Mouse (Mus musculus): Measurements from ENCODE around the gene Rasgrf2. TPM values are rescaled to one million over a fixed set of nuclear protein-coding genes. Genes with fewer than 3 reads are reported as not detected.

The Rasgrf2 gene
- polyA plus RNA-seq, 1 experiment from 2014 or later = not detected

DNA sequence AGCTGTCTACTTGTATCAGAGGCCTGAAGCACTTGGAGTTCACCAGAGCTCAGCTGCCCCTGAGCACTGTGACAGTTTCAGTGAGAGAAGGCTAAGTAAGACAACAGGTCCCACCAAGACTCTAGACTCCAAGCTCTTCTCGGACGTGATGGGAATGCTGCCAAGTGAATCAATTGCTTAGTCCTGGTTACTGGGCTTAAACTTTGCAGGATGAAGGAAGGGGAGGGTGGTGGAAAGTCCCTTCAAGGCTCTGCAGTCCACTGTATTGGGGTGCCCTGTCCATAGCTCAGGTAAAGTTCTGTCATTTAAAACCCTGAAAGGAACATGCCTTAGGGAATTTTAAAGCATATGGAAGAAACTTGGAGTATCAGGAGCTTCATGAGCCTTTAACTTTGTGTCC lies 104.8 kb downstream of the Rasgrf2 start:
- H3K27me3 ChIP-seq (ENCODE audit: poor library complexity, severe bottlenecking) = no peaks in the 10 kb centered on the region
- no peaks in the 10 kb centered on the region for H3K36me3 ChIP-seq (replicated peaks)
- H3K4me1 ChIP-seq = no peaks in the 10 kb centered on the region
- no peak overlapping the region for H3K27ac ChIP-seq
- WGBS = 90% methylated on average over 2 of the region's 2 CpGs
- H3K9me3 ChIP-seq = no peaks in the 10 kb centered on the region
- no peak overlapping the region for H3K4me3 ChIP-seq
- no peak for DNase-seq (ENCODE audit: extremely low spot score, low spot score)

- no peaks in the 10 kb centered on the region for H3K4me1 ChIP-seq
- DNase-seq (ENCODE audit: extremely low spot score, low spot score) = no peak
- no peak overlapping the region for H3K27ac ChIP-seq
- H3K27me3 ChIP-seq (ENCODE audit: poor library complexity, severe bottlenecking) = no peaks in the 10 kb centered on the region
- H3K9me3 ChIP-seq = no peaks in the 10 kb centered on the region
- no peaks in the 10 kb centered on the region for H3K36me3 ChIP-seq (replicated peaks)
- 91% methylated on average over 3 of the region's 3 CpGs for WGBS
- H3K4me3 ChIP-seq = no peak overlapping the region
Observed at GRCm38 (mm10) chr13:92025124-92025523, 106.3 kb downstream of the Rasgrf2 start.

DNA sequence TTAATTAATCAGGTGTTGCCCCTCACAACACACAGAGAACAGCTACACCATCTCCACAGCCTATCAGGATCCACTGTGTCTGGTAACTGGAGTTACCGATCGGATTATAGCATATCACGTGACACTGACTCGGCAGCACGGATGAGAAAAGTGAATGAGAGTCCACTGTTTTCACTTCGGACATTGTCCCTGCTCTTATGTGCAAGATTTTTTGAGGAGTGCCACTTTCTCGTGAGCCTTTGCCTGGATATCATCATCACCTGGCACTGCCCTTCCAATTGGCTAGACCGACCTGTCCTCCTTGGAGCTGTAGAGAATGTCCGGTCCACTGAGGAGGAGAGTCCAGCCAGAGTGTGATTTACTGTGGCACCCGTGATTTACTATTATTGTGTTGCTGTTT lies 109.3 kb downstream of the Rasgrf2 start:
- no peaks in the 10 kb centered on the region for H3K27me3 ChIP-seq (ENCODE audit: poor library complexity, severe bottlenecking)
- no peak for DNase-seq (ENCODE audit: extremely low spot score, low spot score)
- no peaks in the 10 kb centered on the region for H3K36me3 ChIP-seq (replicated peaks)
- H3K27ac ChIP-seq = no peak overlapping the region
- no peaks in the 10 kb centered on the region for H3K4me1 ChIP-seq
- no peak overlapping the region for H3K4me3 ChIP-seq
- 91% methylated on average over 10 of the region's 10 CpGs for WGBS
- no peaks in the 10 kb centered on the region for H3K9me3 ChIP-seq

DNA sequence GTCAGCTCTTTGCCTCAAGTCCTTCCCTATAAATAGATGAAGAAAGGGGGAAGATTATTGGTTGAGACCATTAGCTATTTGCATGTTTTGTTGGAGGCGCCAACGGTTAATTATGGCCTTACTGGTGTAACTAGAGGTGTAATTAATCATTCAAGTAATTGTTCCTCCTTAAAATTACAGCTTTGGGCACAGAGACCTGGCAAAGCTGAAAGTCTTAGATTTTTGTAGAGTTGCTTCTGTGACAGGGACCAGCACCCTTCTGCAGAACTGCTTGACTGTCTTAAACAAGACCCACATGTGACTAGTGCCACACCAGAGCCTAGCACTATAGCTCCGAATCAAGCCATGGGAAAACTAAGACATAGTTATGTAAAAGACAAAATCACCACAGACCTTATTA lies 134.5 kb downstream of the Rasgrf2 start:
- WGBS = 89% methylated on average over 3 of the region's 3 CpGs
- Histone ChIP-seq H3K4me3 (no peak overlapping the region), H3K27me3 (ENCODE audit: poor library complexity, severe bottlenecking) (no peaks in the 10 kb centered on the region), H3K4me1 (no peaks in the 10 kb centered on the region), H3K36me3 (replicated peaks) (no peaks in the 10 kb centered on the region), H3K27ac (no peak overlapping the region), H3K9me3 (no peaks in the 10 kb centered on the region)
- DNase-seq (ENCODE audit: extremely low spot score, low spot score) = no peak

DNA sequence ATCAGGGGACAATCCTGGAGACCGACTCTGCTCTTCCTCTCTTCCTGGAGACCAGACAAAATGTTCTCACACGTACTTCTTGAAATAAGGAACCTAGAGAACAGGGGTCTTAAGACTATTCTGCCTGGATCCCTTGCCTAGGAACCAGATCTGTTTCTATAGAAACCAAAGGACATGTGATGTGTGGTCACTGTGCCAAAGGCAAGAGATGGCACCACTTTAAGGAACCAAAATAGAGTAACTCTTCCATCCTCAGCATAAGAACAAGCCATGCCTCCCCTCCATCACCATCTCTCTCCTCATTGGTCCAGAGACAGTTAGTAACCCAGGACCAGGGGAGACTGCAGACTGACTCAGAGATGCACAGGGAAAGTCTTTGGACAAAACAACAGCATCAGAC lies 140.0 kb downstream of the Rasgrf2 start:
- Histone ChIP-seq H3K36me3 (replicated peaks) (no peaks in the 10 kb centered on the region), H3K9me3 (no peaks in the 10 kb centered on the region), H3K27ac (no peak overlapping the region), H3K27me3 (ENCODE audit: poor library complexity, severe bottlenecking) (no peaks in the 10 kb centered on the region), H3K4me1 (no peaks in the 10 kb centered on the region), H3K4me3 (no peak overlapping the region)
- WGBS = 87% methylated on average over 2 of the region's 2 CpGs
- no peak for DNase-seq (ENCODE audit: extremely low spot score, low spot score)

DNA sequence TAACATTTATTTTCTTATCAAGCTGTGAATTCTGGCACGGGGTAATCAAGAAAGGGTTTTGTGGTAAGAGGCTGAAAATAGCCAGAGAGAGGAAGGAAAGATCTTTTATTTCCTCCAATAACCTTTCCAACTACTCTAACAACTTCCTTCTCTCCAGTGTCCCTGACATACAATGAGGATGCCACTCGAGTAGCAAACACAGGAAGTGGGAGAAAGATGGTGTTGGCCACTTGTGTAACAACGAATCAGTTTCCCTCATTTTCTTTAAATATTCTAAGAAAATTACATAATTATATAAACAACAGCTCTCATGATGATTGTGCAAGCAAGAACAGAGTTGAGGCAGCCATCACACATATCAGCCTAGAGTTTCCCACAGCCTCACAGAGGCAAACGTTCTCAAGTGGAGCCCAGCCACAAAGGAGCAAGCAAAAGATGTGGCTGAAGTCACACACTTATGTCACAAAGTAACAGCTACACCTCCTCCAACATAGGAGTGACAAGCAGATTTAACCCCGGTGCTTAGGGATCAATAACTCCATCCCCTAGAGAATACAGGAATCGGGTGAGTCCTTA lies 140.7 kb downstream of the Rasgrf2 start:
- no peak overlapping the region for H3K4me3 ChIP-seq
- 81% methylated on average over 6 of the region's 6 CpGs for WGBS
- no peak overlapping the region for H3K27ac ChIP-seq
- DNase-seq (ENCODE audit: extremely low spot score, low spot score) = no peak
- H3K27me3 ChIP-seq (ENCODE audit: poor library complexity, severe bottlenecking) = no peaks in the 10 kb centered on the region
- H3K4me1 ChIP-seq = peaks cover 5% of the 10 kb centered on the region
- H3K36me3 ChIP-seq (replicated peaks) = no peaks in the 10 kb centered on the region
- H3K9me3 ChIP-seq = no peaks in the 10 kb centered on the region

GRCm38 (mm10) chr13:91988378-91988777 lies 143.1 kb downstream of the Rasgrf2 start:
- H3K27me3 ChIP-seq (ENCODE audit: poor library complexity, severe bottlenecking) = no peaks in the 10 kb centered on the region
- no peaks in the 10 kb centered on the region for H3K9me3 ChIP-seq
- H3K27ac ChIP-seq = no peak overlapping the region
- no peaks in the 10 kb centered on the region for H3K36me3 ChIP-seq (replicated peaks)
- 90% methylated on average over 7 of the region's 7 CpGs for WGBS
- H3K4me1 ChIP-seq = peaks cover 7% of the 10 kb centered on the region
- DNase-seq (ENCODE audit: extremely low spot score, low spot score) = no peak
- H3K4me3 ChIP-seq = no peak overlapping the region

GRCm38 (mm10) chr13:91986958-91987357 lies 144.5 kb downstream of the Rasgrf2 start:
- Histone ChIP-seq H3K9me3 (no peaks in the 10 kb centered on the region), H3K4me3 (no peak overlapping the region), H3K27ac (no peak overlapping the region), H3K27me3 (ENCODE audit: poor library complexity, severe bottlenecking) (no peaks in the 10 kb centered on the region), H3K4me1 (peaks cover 7% of the 10 kb centered on the region), H3K36me3 (replicated peaks) (no peaks in the 10 kb centered on the region)
- WGBS = 87% methylated on average over 6 of the region's 6 CpGs
- no peak for DNase-seq (ENCODE audit: extremely low spot score, low spot score)

- no peaks in the 10 kb centered on the region for H3K36me3 ChIP-seq (replicated peaks)
- no peaks in the 10 kb centered on the region for H3K9me3 ChIP-seq
- H3K27ac ChIP-seq = no peak overlapping the region
- peaks cover 7% of the 10 kb centered on the region for H3K4me1 ChIP-seq
- no peaks in the 10 kb centered on the region for H3K27me3 ChIP-seq (ENCODE audit: poor library complexity, severe bottlenecking)
- no peak overlapping the region for H3K4me3 ChIP-seq
- DNase-seq (ENCODE audit: extremely low spot score, low spot score) = no peak
- 70% methylated on average over 7 of the region's 7 CpGs for WGBS
Observed at GRCm38 (mm10) chr13:91985915-91986589, 145.4 kb downstream of the Rasgrf2 start.

DNA sequence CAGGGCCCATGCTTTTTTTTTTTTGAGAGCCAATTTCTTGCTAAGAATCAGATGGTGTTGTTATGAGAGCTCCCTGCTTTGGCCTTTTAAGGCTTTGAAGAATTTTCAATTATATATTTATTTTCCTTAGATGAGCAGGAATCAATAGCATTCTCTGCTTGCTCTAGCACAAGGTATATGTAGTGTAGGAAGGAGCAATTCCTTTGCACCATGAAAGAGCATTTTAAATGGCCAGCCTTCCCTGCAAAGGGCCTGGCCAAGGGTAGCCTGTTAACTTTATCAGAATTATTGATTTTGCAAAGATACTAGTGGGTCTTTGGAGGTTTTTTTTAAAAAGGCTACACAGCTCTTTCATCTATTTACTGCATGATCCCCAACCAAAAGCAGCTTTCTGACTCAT lies 146.4 kb downstream of the Rasgrf2 start:
- Histone ChIP-seq H3K27ac (no peak overlapping the region), H3K9me3 (no peaks in the 10 kb centered on the region), H3K4me3 (no peak overlapping the region), H3K36me3 (replicated peaks) (no peaks in the 10 kb centered on the region), H3K4me1 (peaks cover 7% of the 10 kb centered on the region), H3K27me3 (ENCODE audit: poor library complexity, severe bottlenecking) (no peaks in the 10 kb centered on the region)
- DNase-seq (ENCODE audit: extremely low spot score, low spot score) = no peak

- DNase-seq (ENCODE audit: extremely low spot score, low spot score) = no peak
- H3K4me3 ChIP-seq = no peak overlapping the region
- no peaks in the 10 kb centered on the region for H3K9me3 ChIP-seq
- H3K27ac ChIP-seq = no peak overlapping the region
- no peaks in the 10 kb centered on the region for H3K36me3 ChIP-seq (replicated peaks)
- no peaks in the 10 kb centered on the region for H3K27me3 ChIP-seq (ENCODE audit: poor library complexity, severe bottlenecking)
- WGBS = 89% methylated on average over 3 of the region's 3 CpGs
- peaks cover 7% of the 10 kb centered on the region for H3K4me1 ChIP-seq
Observed at GRCm38 (mm10) chr13:91982080-91982479, 149.4 kb downstream of the Rasgrf2 start.

- no peaks in the 10 kb centered on the region for H3K27me3 ChIP-seq (ENCODE audit: poor library complexity, severe bottlenecking)
- H3K36me3 ChIP-seq (replicated peaks) = no peaks in the 10 kb centered on the region
- no peak overlapping the region for H3K27ac ChIP-seq
- H3K4me1 ChIP-seq = peaks cover 7% of the 10 kb centered on the region
- DNase-seq (ENCODE audit: extremely low spot score, low spot score) = no peak
- no peak overlapping the region for H3K4me3 ChIP-seq
- WGBS = 93% methylated on average over 1 of the region's 1 CpGs
- no peaks in the 10 kb centered on the region for H3K9me3 ChIP-seq
Observed at GRCm38 (mm10) chr13:91981414-91981813, 150.0 kb downstream of the Rasgrf2 start.

DNA sequence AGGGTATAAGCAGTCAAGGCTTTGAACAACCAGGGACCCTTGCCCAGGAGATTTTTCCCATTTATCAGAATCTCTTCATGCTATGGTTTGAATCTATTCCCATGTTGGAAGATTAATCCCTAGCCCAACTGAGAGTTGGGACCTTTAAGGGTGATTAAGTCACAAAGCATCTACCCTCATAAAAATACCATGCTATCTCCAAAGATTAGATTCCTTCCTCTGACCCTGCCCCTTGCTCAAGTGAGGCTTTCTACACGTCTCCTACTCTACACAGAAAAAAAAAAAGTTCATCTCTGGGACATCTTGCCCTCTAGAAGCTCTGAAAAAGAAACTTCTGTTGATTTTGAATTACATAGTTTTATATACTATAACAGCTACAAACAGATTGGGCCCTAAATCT lies 154.5 kb downstream of the Rasgrf2 start:
- Histone ChIP-seq H3K36me3 (replicated peaks) (no peaks in the 10 kb centered on the region), H3K9me3 (no peaks in the 10 kb centered on the region), H3K4me1 (no peaks in the 10 kb centered on the region), H3K4me3 (no peak overlapping the region), H3K27ac (no peak overlapping the region), H3K27me3 (ENCODE audit: poor library complexity, severe bottlenecking) (no peaks in the 10 kb centered on the region)
- DNase-seq (ENCODE audit: extremely low spot score, low spot score) = no peak
- 90% methylated on average over 1 of the region's 1 CpGs for WGBS

DNA sequence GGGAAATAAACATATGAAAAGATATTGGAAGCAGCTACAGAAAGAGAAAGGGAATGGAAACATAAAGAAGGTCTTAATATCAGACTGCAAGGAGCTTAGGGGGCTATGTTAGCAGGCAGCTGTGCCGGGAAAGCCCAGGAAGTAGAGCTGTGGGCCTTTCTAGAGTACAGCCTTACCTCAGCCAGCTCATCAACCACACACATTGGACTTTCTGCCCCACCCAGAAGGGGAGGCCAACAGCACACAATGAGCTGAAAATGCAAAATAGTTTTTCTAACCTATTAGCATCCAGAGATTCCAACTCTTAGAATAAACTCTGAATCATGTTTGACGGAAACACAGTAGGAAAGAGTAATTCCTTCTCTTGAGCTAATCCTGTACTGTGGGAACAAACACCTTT lies 154.9 kb downstream of the Rasgrf2 start:
- no peak for DNase-seq (ENCODE audit: extremely low spot score, low spot score)
- no peaks in the 10 kb centered on the region for H3K9me3 ChIP-seq
- no peaks in the 10 kb centered on the region for H3K27me3 ChIP-seq (ENCODE audit: poor library complexity, severe bottlenecking)
- no peaks in the 10 kb centered on the region for H3K36me3 ChIP-seq (replicated peaks)
- 84% methylated on average over 2 of the region's 2 CpGs for WGBS
- H3K27ac ChIP-seq = no peak overlapping the region
- H3K4me1 ChIP-seq = no peaks in the 10 kb centered on the region
- no peak overlapping the region for H3K4me3 ChIP-seq
